Mouse (Mus musculus): ENCODE measurements around the gene Abcc10. TPM values are rescaled to one million over a fixed set of nuclear protein-coding genes. Genes with fewer than 3 reads are reported as not detected.

Gene Abcc10
- polyA plus RNA-seq, 1 experiment: 17.2 TPM

DNA sequence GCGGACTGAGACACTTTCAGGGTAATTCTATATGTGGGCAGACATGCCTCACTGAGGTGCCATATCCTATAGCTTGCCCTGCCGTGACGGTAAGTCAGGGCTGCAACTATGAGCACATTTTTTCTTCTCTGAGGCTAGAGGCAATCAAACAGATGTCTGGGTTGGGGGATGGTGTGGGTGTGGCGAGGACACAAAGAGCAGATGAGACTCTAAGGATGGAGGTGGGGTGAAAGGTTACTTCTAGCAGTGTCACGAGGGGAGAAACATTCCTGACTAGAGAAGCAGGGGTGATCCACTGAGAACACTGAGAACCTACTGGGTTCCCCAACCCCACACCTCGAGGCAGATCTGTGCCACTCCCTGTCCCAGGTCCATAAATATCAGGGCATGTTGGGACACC, 61.2 kb downstream of the Abcc10 start:
- WGBS: 74% methylated on average over 6 of the region's 6 CpGs
- H3K27me3 ChIP-seq (ENCODE audit: control insufficient read depth, insufficient read depth, low read length): no peaks in the 10 kb centered on the region
- no peak overlapping the region for H3K4me3 ChIP-seq (replicated peaks; ENCODE audit: insufficient read depth, low read depth, low read length)
- H3K27ac ChIP-seq (ENCODE audit: insufficient read depth, low read length): no peak overlapping the region
- H3K4me1 ChIP-seq (ENCODE audit: control insufficient read depth, insufficient read depth, low read length): no peaks in the 10 kb centered on the region
- TF ChIP-seq POLR2A (IDR thresholded peaks at IDR 0.05; ENCODE audit: borderline replicate concordance, insufficient read depth, low read length) (no peak), CTCF (IDR thresholded peaks at IDR 0.05; ENCODE audit: borderline replicate concordance, insufficient read depth, low read depth, low read length) (no peak)
- no peak for DNase-seq

DNA sequence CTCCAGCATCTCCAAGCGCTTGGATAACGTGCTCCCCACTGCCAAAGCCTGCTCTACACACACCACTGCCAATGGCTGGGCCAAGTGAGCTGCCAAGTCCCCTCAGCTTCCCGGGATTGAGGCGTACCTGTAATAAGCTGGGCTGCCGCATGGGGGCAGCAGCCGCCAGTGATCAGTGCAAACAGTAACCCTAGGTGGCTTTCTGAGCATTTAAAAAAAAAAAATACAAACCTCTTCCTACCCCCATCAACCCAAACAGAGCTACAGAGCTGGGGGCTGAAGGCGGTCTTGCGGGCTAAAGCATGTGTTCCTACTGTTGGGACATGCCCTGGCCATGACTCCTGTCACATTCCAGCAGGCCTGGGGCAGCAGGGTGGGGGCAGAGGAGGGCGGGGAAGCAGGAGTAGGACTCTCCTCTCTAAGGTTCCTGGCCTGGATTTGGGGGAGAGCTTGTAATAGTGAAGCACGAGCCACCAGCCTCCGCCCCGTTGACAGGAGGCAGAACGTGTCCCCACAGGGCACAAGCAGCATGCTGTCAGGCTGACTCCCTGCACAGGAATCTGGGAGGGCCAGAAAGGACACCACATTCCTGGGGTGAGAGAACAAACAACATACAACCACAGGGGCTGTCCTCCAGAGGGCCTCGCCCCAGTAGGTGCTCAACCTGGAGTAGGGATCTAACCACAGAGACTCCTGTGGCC, 62.1 kb downstream of the Abcc10 start:
- TF ChIP-seq POLR2A (IDR thresholded peaks at IDR 0.05; ENCODE audit: borderline replicate concordance, insufficient read depth, low read length) (no peak), CTCF (IDR thresholded peaks at IDR 0.05; ENCODE audit: borderline replicate concordance, insufficient read depth, low read depth, low read length) (peak; percentile 87)
- H3K4me3 ChIP-seq (replicated peaks; ENCODE audit: insufficient read depth, low read depth, low read length): no peak overlapping the region
- no peaks in the 10 kb centered on the region for H3K27me3 ChIP-seq (ENCODE audit: control insufficient read depth, insufficient read depth, low read length)
- WGBS: 18% methylated on average over 14 of the region's 14 CpGs
- H3K4me1 ChIP-seq (ENCODE audit: control insufficient read depth, insufficient read depth, low read length): no peaks in the 10 kb centered on the region
- DNase-seq: peak; percentile 87 to 89
- no peak overlapping the region for H3K27ac ChIP-seq (ENCODE audit: insufficient read depth, low read length)

- H3K4me3 ChIP-seq (replicated peaks; ENCODE audit: insufficient read depth, low read depth, low read length): no peak overlapping the region
- TF ChIP-seq POLR2A (IDR thresholded peaks at IDR 0.05; ENCODE audit: borderline replicate concordance, insufficient read depth, low read length): no peak
- no peak for TF ChIP-seq CTCF (IDR thresholded peaks at IDR 0.05; ENCODE audit: borderline replicate concordance, insufficient read depth, low read depth, low read length)
- WGBS: 30% methylated on average over 12 of the region's 12 CpGs
- DNase-seq: no peak
- H3K27me3 ChIP-seq (ENCODE audit: control insufficient read depth, insufficient read depth, low read length): no peaks in the 10 kb centered on the region
- no peak overlapping the region for H3K27ac ChIP-seq (ENCODE audit: insufficient read depth, low read length)
- no peaks in the 10 kb centered on the region for H3K4me1 ChIP-seq (ENCODE audit: control insufficient read depth, insufficient read depth, low read length)
Observed at GRCm38 (mm10) chr17:46265502-46265901, 62.6 kb downstream of the Abcc10 start.

DNA sequence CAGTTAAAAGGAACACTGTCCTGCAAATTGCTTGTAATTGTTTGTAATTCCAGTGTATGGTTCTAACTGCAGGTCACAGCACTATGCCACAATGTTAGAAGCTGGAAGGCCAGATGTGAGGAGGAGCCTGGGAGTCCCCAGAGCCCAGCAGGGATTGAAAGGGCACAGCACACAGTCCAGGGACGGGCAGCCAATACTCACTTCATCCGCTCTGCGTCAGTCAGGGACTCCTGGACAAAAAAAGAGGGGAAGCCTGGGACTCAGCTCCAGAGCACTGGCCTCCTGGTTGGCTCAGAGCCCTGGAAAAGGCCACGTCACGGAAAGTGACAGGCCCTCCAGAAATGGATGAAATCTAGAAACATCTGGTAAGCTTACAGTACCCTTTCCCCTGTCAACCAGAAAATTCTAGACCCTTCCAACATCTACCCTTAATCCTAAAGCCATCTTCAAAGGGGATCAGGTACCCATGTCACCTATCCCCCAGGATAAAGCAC, 65.9 kb downstream of the Abcc10 start:
- no peak overlapping the region for H3K27ac ChIP-seq (ENCODE audit: insufficient read depth, low read length)
- no peak overlapping the region for H3K4me3 ChIP-seq (replicated peaks; ENCODE audit: insufficient read depth, low read depth, low read length)
- DNase-seq: no peak
- WGBS: 73% methylated on average over 5 of the region's 5 CpGs
- H3K4me1 ChIP-seq (ENCODE audit: control insufficient read depth, insufficient read depth, low read length): no peaks in the 10 kb centered on the region
- TF ChIP-seq POLR2A (IDR thresholded peaks at IDR 0.05; ENCODE audit: borderline replicate concordance, insufficient read depth, low read length) (no peak), CTCF (IDR thresholded peaks at IDR 0.05; ENCODE audit: borderline replicate concordance, insufficient read depth, low read depth, low read length) (no peak)
- no peaks in the 10 kb centered on the region for H3K27me3 ChIP-seq (ENCODE audit: control insufficient read depth, insufficient read depth, low read length)

- Histone ChIP-seq H3K4me3 (replicated peaks; ENCODE audit: insufficient read depth, low read depth, low read length) (no peak overlapping the region), H3K4me1 (ENCODE audit: control insufficient read depth, insufficient read depth, low read length) (peaks cover 6% of the 10 kb centered on the region; the same call in 1 of the 2 replicates), H3K27me3 (ENCODE audit: control insufficient read depth, insufficient read depth, low read length) (no peaks in the 10 kb centered on the region), H3K27ac (ENCODE audit: insufficient read depth, low read length) (no peak overlapping the region)
- TF ChIP-seq CTCF (IDR thresholded peaks at IDR 0.05; ENCODE audit: borderline replicate concordance, insufficient read depth, low read depth, low read length) (no peak), POLR2A (IDR thresholded peaks at IDR 0.05; ENCODE audit: borderline replicate concordance, insufficient read depth, low read length) (no peak)
- WGBS: 85% methylated on average over 17 of the region's 17 CpGs
- no peak for DNase-seq
Observed at GRCm38 (mm10) chr17:46259675-46260074, 68.5 kb downstream of the Abcc10 start.

- H3K27ac ChIP-seq (ENCODE audit: insufficient read depth, low read length): no peak overlapping the region
- 60% methylated on average over 30 of the region's 30 CpGs for WGBS
- DNase-seq: peak in 1 of 2 experiments; percentile 16
- H3K4me3 ChIP-seq (replicated peaks; ENCODE audit: insufficient read depth, low read depth, low read length): no peak overlapping the region
- peaks cover 10% of the 10 kb centered on the region for H3K4me1 ChIP-seq (ENCODE audit: control insufficient read depth, insufficient read depth, low read length)
- no peaks in the 10 kb centered on the region for H3K27me3 ChIP-seq (ENCODE audit: control insufficient read depth, insufficient read depth, low read length)
- no peak for TF ChIP-seq CTCF (IDR thresholded peaks at IDR 0.05; ENCODE audit: borderline replicate concordance, insufficient read depth, low read depth, low read length)
- no peak for TF ChIP-seq POLR2A (IDR thresholded peaks at IDR 0.05; ENCODE audit: borderline replicate concordance, insufficient read depth, low read length)
Observed at GRCm38 (mm10) chr17:46258279-46259053, 69.7 kb downstream of the Abcc10 start.

GRCm38 (mm10) chr17:46255147-46255546, 73.0 kb downstream of the Abcc10 start:
- DNase-seq: peak in 1 of 2 experiments; percentile 29
- no peak overlapping the region for H3K4me3 ChIP-seq (replicated peaks; ENCODE audit: insufficient read depth, low read depth, low read length)
- no peak overlapping the region for H3K27ac ChIP-seq (ENCODE audit: insufficient read depth, low read length)
- no peak for TF ChIP-seq POLR2A (IDR thresholded peaks at IDR 0.05; ENCODE audit: borderline replicate concordance, insufficient read depth, low read length)
- TF ChIP-seq CTCF (IDR thresholded peaks at IDR 0.05; ENCODE audit: borderline replicate concordance, insufficient read depth, low read depth, low read length): no peak
- H3K4me1 ChIP-seq (ENCODE audit: control insufficient read depth, insufficient read depth, low read length): peaks cover 10% of the 10 kb centered on the region
- H3K27me3 ChIP-seq (ENCODE audit: control insufficient read depth, insufficient read depth, low read length): no peaks in the 10 kb centered on the region
- WGBS: 42% methylated on average over 6 of the region's 6 CpGs

Data from cerebellum, adult 2 months (tissue).